Mouse (Mus musculus): ENCODE results near the gene Agbl1.
"Not testable (repeated sequence)": the region's sequence is repeated elsewhere in the genome, so short reads cannot be mapped to it uniquely, and the experiment has no call there.

Agbl1 gene

GRCm38 (mm10) chr7:76229311-76229937, at the start of gene Agbl1:
Agbl1 (plus strand) TSS chr7:76229887.
- no peak for DNase-seq (ENCODE audit: low spot score in 2 of 2)

- no peak for DNase-seq (ENCODE audit: low spot score in 2 of 2)
Measured at GRCm38 (mm10) chr7:76185005-76185658, 44.6 kb upstream of the Agbl1 start.

GRCm38 (mm10) chr7:76185681-76186121, 44.0 kb upstream of the Agbl1 start:
- peak in 1 of 2 experiments; percentile 5 for DNase-seq (ENCODE audit: low spot score in 2 of 2)

- DNase-seq (ENCODE audit: low spot score in 2 of 2), result no peak
Measured at GRCm38 (mm10) chr7:76218546-76218945, 11.1 kb upstream of the Agbl1 start.

GRCm38 (mm10) chr7:76219797-76220469, 9.8 kb upstream of the Agbl1 start:
- no peak for DNase-seq (ENCODE audit: low spot score in 2 of 2)

GRCm38 (mm10) chr7:76222691-76223090, 7.0 kb upstream of the Agbl1 start:
- DNase-seq (ENCODE audit: low spot score in 2 of 2), result no peak

GRCm38 (mm10) chr7:76228881-76229280, 806 bp upstream of the Agbl1 start:
- peak; percentile 26 to 34 for DNase-seq (ENCODE audit: low spot score in 2 of 2)

- DNase-seq (ENCODE audit: low spot score in 2 of 2), result peak in 1 of 2 experiments; percentile 8
Measured at GRCm38 (mm10) chr7:76234321-76234720, 4.6 kb downstream of the Agbl1 start.

- peak; percentile 15 to 34 for DNase-seq (ENCODE audit: low spot score in 2 of 2)
Measured at GRCm38 (mm10) chr7:76237497-76237896, 7.8 kb downstream of the Agbl1 start.

- DNase-seq (ENCODE audit: low spot score in 2 of 2), result not testable (repeated sequence)
Measured at GRCm38 (mm10) chr7:76244839-76245238, 15.2 kb downstream of the Agbl1 start.

- DNase-seq (ENCODE audit: low spot score in 2 of 2), result no peak
Measured at GRCm38 (mm10) chr7:76275061-76275460, 45.4 kb downstream of the Agbl1 start.

- no peak for DNase-seq (ENCODE audit: low spot score in 2 of 2)
Measured at GRCm38 (mm10) chr7:76282831-76283230, 53.1 kb downstream of the Agbl1 start.

GRCm38 (mm10) chr7:76287531-76287930, 57.8 kb downstream of the Agbl1 start:
- no peak for DNase-seq (ENCODE audit: low spot score in 2 of 2)

- DNase-seq (ENCODE audit: low spot score in 2 of 2), result no peak
Measured at GRCm38 (mm10) chr7:76321866-76322553, 92.3 kb downstream of the Agbl1 start.

GRCm38 (mm10) chr7:76326091-76326490, 96.4 kb downstream of the Agbl1 start:
- no peak for DNase-seq (ENCODE audit: low spot score in 2 of 2)

- no peak for DNase-seq (ENCODE audit: low spot score in 2 of 2)
Measured at GRCm38 (mm10) chr7:76339308-76339707, 109.6 kb downstream of the Agbl1 start.

GRCm38 (mm10) chr7:76341601-76342000, 111.9 kb downstream of the Agbl1 start:
- no peak for DNase-seq (ENCODE audit: low spot score in 2 of 2)

GRCm38 (mm10) chr7:76353469-76353868, 123.8 kb downstream of the Agbl1 start:
- peak in 1 of 2 experiments; percentile 8 for DNase-seq (ENCODE audit: low spot score in 2 of 2)

- DNase-seq (ENCODE audit: low spot score in 2 of 2), result peak in 1 of 2 experiments; percentile 7
Measured at GRCm38 (mm10) chr7:76354510-76354909, 124.8 kb downstream of the Agbl1 start.

- no peak for DNase-seq (ENCODE audit: low spot score in 2 of 2)
Measured at GRCm38 (mm10) chr7:76371269-76371668, 141.6 kb downstream of the Agbl1 start.

GRCm38 (mm10) chr7:76379493-76379892, 149.8 kb downstream of the Agbl1 start:
- DNase-seq (ENCODE audit: low spot score in 2 of 2), result no peak

GRCm38 (mm10) chr7:76381986-76382385, 152.3 kb downstream of the Agbl1 start:
- DNase-seq (ENCODE audit: low spot score in 2 of 2), result no peak

Data from natural killer cell, adult 2 months (primary cell).